Mouse (Mus musculus) MEL (cell line): Measurements from ENCODE around the gene Eva1b. TPM values are rescaled to one million over a fixed set of nuclear protein-coding genes. Genes with fewer than 3 reads are reported as not detected.

Source experiments
- DNase-seq: peaks from one replicate; pipeline ENCODE4 v3.0.0; 2011; ENCODE audit warnings: low read depth, low spot score
- H3K27ac ChIP-seq: 2 replicates; pipeline ENCODE4 v1.5.1; 2012; ENCODE audit warnings: low read depth, mild to moderate bottlenecking, control low read depth, low read length, moderate library complexity; ENCODE audit not compliant: control insufficient read depth
- H3K27me3 ChIP-seq, 2 experiments: fragments of 150-350 bp in 1 of 2; sonication (generic) in 1 of 2; 2 replicates each; pipeline ENCODE4 v1.6.1; 2012; ENCODE audit warnings: low read length in 2 of 2, mild to moderate bottlenecking in 2 of 2, improper control_type of control experiment in 1 of 2, moderate library complexity in 1 of 2; ENCODE audit not compliant: insufficient read depth in 2 of 2, control insufficient read depth in 1 of 2
- H3K36me3 ChIP-seq, 2 experiments: 2 replicates each; pipeline ENCODE4 v1.6.1; 2012 to 2014; ENCODE audit warnings: low read length in 2 of 2, improper control_type of control experiment in 1 of 2, inconsistent platforms in 1 of 2, mild to moderate bottlenecking in 1 of 2; ENCODE audit not compliant: insufficient read depth in 2 of 2, control insufficient read depth in 1 of 2
- H3K4me1 ChIP-seq, 2 experiments: fragments of 150-350 bp in 1 of 2; sonication (generic) in 1 of 2; 2 replicates each; pipeline ENCODE4 v1.6.1; 2012; ENCODE audit warnings: low read length in 2 of 2, improper control_type of control experiment in 1 of 2, mild to moderate bottlenecking in 1 of 2; ENCODE audit not compliant: insufficient read depth in 2 of 2, control insufficient read depth in 1 of 2
- H3K4me3 ChIP-seq, 2 experiments: fragments of 150-350 bp in 1 of 2; sonication (generic) in 1 of 2; 2 replicates each; pipeline ENCODE4 v1.5.1; 2012; ENCODE audit warnings: low read depth in 2 of 2, low read length in 2 of 2, mild to moderate bottlenecking in 2 of 2, moderate library complexity in 2 of 2, control low read depth in 1 of 2, improper control_type of control experiment in 1 of 2; ENCODE audit not compliant: control insufficient read depth in 1 of 2, insufficient read depth in 1 of 2
- H3K79me2 ChIP-seq: 2 replicates; pipeline ENCODE4 v1.6.1; 2012; ENCODE audit warnings: mild to moderate bottlenecking, low read length, moderate library complexity; ENCODE audit not compliant: control insufficient read depth, poor library complexity, insufficient read depth
- H3K9ac ChIP-seq: 2 replicates; pipeline ENCODE4 v1.6.1; 2012; ENCODE audit warnings: low read depth, mild to moderate bottlenecking, control low read depth, low read length, moderate library complexity; ENCODE audit not compliant: control insufficient read depth, poor library complexity, severe bottlenecking
- H3K9me3 ChIP-seq: fragments of 150-350 bp; sonication (generic); replicated peaks from 2 replicates; pipeline ENCODE4 v1.6.1; 2012; ENCODE audit warnings: mild to moderate bottlenecking, low read length, improper control_type of control experiment, moderate library complexity; ENCODE audit not compliant: insufficient read depth
- BHLHE40 ChIP-seq: IDR thresholded peaks from 2 replicates; pipeline ENCODE4 v1.6.1; 2012; ENCODE audit warnings: low read depth, mild to moderate bottlenecking, inconsistent platforms, low read length, improper control_type of control experiment, borderline replicate concordance
- CHD1 ChIP-seq: IDR thresholded peaks from 2 replicates; pipeline ENCODE4 v1.6.1; 2012; ENCODE audit warnings: low read depth, mild to moderate bottlenecking, inconsistent platforms, low read length, improper control_type of control experiment
- CHD2 ChIP-seq: IDR thresholded peaks from 2 replicates; pipeline ENCODE4 v1.6.1; 2011; ENCODE audit warnings: low read length, improper control_type of control experiment
- CTCF ChIP-seq, 3 experiments: IDR thresholded peaks in 2 of 3; conservative IDR thresholded peaks in 1 of 3; 2 replicates each; pipeline ENCODE4 v1.5.1; 2011 to 2012; ENCODE audit warnings: low read length in 3 of 3, low read depth in 2 of 3, mild to moderate bottlenecking in 2 of 3, improper control_type of control experiment in 1 of 3, inconsistent platforms in 1 of 3, mixed read lengths in 1 of 3, moderate library complexity in 1 of 3; ENCODE audit not compliant: control insufficient read depth in 1 of 3, insufficient read depth in 1 of 3, poor library complexity in 1 of 3, severe bottlenecking in 1 of 3
- E2F4 ChIP-seq: IDR thresholded peaks from 2 replicates; pipeline ENCODE4 v1.6.1; 2011; ENCODE audit warnings: low read depth, low read length, improper control_type of control experiment, borderline replicate concordance
- ELF1 ChIP-seq: IDR thresholded peaks from 2 replicates; pipeline ENCODE4 v1.6.1; 2014; ENCODE audit warnings: low read depth, mild to moderate bottlenecking, inconsistent platforms, low read length, improper control_type of control experiment, moderate library complexity
- ETS1 ChIP-seq: IDR thresholded peaks from 2 replicates; pipeline ENCODE4 v1.6.1; 2012; ENCODE audit warnings: low read depth, mild to moderate bottlenecking, inconsistent platforms, low read length, improper control_type of control experiment, moderate library complexity
- GABPA ChIP-seq: IDR thresholded peaks from 2 replicates; pipeline ENCODE4 v1.6.1; 2012; ENCODE audit warnings: low read depth, mild to moderate bottlenecking, inconsistent platforms, low read length, improper control_type of control experiment, moderate library complexity
- GATA1 ChIP-seq: IDR thresholded peaks from 2 replicates; pipeline ENCODE4 v1.6.1; 2011; ENCODE audit warnings: low read depth, low read length, improper control_type of control experiment
- HCFC1 ChIP-seq: IDR thresholded peaks from 2 replicates; pipeline ENCODE4 v1.6.1; 2012; ENCODE audit warnings: low read depth, mild to moderate bottlenecking, inconsistent platforms, low read length, improper control_type of control experiment, moderate library complexity
- JUND ChIP-seq: IDR thresholded peaks from 2 replicates; pipeline ENCODE4 v1.6.1; 2011; ENCODE audit warnings: low read depth, mild to moderate bottlenecking, improper control_type of control experiment, low read length
- MAFK ChIP-seq: IDR thresholded peaks from 2 replicates; pipeline ENCODE4 v1.6.1; 2011; ENCODE audit warnings: low read depth, mild to moderate bottlenecking, low read length, improper control_type of control experiment, borderline replicate concordance
- MAX ChIP-seq: IDR thresholded peaks from 2 replicates; pipeline ENCODE4 v1.6.1; 2011; ENCODE audit warnings: low read length, improper control_type of control experiment
- MAZ ChIP-seq: IDR thresholded peaks from 2 replicates; pipeline ENCODE4 v1.6.1; 2012; ENCODE audit warnings: low read depth, mild to moderate bottlenecking, inconsistent platforms, low read length, improper control_type of control experiment
- MEF2A ChIP-seq: IDR thresholded peaks from 2 replicates; pipeline ENCODE4 v1.6.1; 2014; ENCODE audit warnings: low read depth, mild to moderate bottlenecking, inconsistent platforms, low read length, improper control_type of control experiment; ENCODE audit not compliant: poor library complexity, insufficient replicate concordance, severe bottlenecking; ENCODE audit errors: extremely low read depth
- MXI1 ChIP-seq: IDR thresholded peaks from 2 replicates; pipeline ENCODE4 v1.6.1; 2011; ENCODE audit warnings: mild to moderate bottlenecking, low read depth, low read length, improper control_type of control experiment
- MYB ChIP-seq: IDR thresholded peaks from 2 replicates; pipeline ENCODE4 v1.6.1; 2011; ENCODE audit warnings: mild to moderate bottlenecking, low read depth, low read length, improper control_type of control experiment
- MYC ChIP-seq: IDR thresholded peaks from 2 replicates; pipeline ENCODE4 v1.6.1; 2011; ENCODE audit warnings: low read depth, mild to moderate bottlenecking, low read length, improper control_type of control experiment, moderate library complexity
- NELFE ChIP-seq: IDR thresholded peaks from 2 replicates; pipeline ENCODE4 v1.6.1; 2011; ENCODE audit warnings: low read depth, low read length, improper control_type of control experiment
- NRF1 ChIP-seq: IDR thresholded peaks from 2 replicates; pipeline ENCODE4 v1.6.1; 2014; ENCODE audit warnings: low read depth, mild to moderate bottlenecking, inconsistent platforms, low read length, improper control_type of control experiment, moderate library complexity; ENCODE audit not compliant: poor library complexity, insufficient read depth, severe bottlenecking
- POLR2A ChIP-seq, 2 experiments: IDR thresholded peaks; 2 replicates each; pipeline ENCODE4 v1.6.1; 2011 to 2012; ENCODE audit warnings: low read length in 2 of 2, mild to moderate bottlenecking in 2 of 2, control low read depth in 1 of 2, improper control_type of control experiment in 1 of 2, low read depth in 1 of 2, moderate library complexity in 1 of 2; ENCODE audit not compliant: control insufficient read depth in 1 of 2, insufficient read depth in 1 of 2, poor library complexity in 1 of 2
- POLR2AphosphoS2 ChIP-seq: IDR thresholded peaks from 2 replicates; pipeline ENCODE4 v1.6.1; 2011; ENCODE audit warnings: low read length, improper control_type of control experiment
- POLR2AphosphoS5 ChIP-seq: IDR thresholded peaks from 2 replicates; pipeline ENCODE4 v1.6.1; 2012; ENCODE audit warnings: low read depth, borderline replicate concordance, mild to moderate bottlenecking, inconsistent platforms, low read length, moderate library complexity, mixed read lengths
- RCOR1 ChIP-seq: IDR thresholded peaks from 2 replicates; pipeline ENCODE4 v1.6.1; 2012; ENCODE audit warnings: low read depth, mild to moderate bottlenecking, inconsistent platforms, low read length, improper control_type of control experiment
- SMC3 ChIP-seq: IDR thresholded peaks from 2 replicates; pipeline ENCODE4 v1.6.1; 2011; ENCODE audit warnings: low read depth, low read length, improper control_type of control experiment
- TAL1 ChIP-seq: IDR thresholded peaks from 2 replicates; pipeline ENCODE4 v1.6.1; 2012; ENCODE audit warnings: mild to moderate bottlenecking, inconsistent platforms, low read length, moderate library complexity, mixed read lengths
- TCF12 ChIP-seq: IDR thresholded peaks from 2 replicates; pipeline ENCODE4 v1.6.1; 2014; ENCODE audit warnings: low read depth, mild to moderate bottlenecking, inconsistent platforms, low read length, improper control_type of control experiment, moderate library complexity
- UBTF ChIP-seq: IDR thresholded peaks from 2 replicates; pipeline ENCODE4 v1.6.1; 2012; ENCODE audit warnings: low read depth, mild to moderate bottlenecking, inconsistent platforms, low read length, improper control_type of control experiment, moderate library complexity, borderline replicate concordance; ENCODE audit not compliant: insufficient read depth
- USF1 ChIP-seq: IDR thresholded peaks from 2 replicates; pipeline ENCODE4 v1.6.1; 2014; ENCODE audit warnings: low read depth, mild to moderate bottlenecking, inconsistent platforms, low read length, improper control_type of control experiment, moderate library complexity
- ZKSCAN1 ChIP-seq: IDR thresholded peaks from 2 replicates; pipeline ENCODE4 v1.6.1; 2012; ENCODE audit warnings: low read depth, mild to moderate bottlenecking, inconsistent platforms, low read length, improper control_type of control experiment, moderate library complexity
- ZMIZ1 ChIP-seq: IDR thresholded peaks from 2 replicates; pipeline ENCODE4 v1.6.1; 2012; ENCODE audit warnings: low read depth, mild to moderate bottlenecking, inconsistent platforms, low read length, improper control_type of control experiment, moderate library complexity
- ZNF384 ChIP-seq: IDR thresholded peaks from 2 replicates; pipeline ENCODE4 v1.6.1; 2012; ENCODE audit warnings: low read depth, mild to moderate bottlenecking, inconsistent platforms, low read length, improper control_type of control experiment
- polyA plus RNA-seq, 2 experiments: library from polyadenylated mRNA; stranded (reverse) in 1 of 2; unstranded in 1 of 2; fragments of >175 nt in 1 of 2; fragments of >200 nt in 1 of 2; gene quantifications; 2 replicates each; pipeline versions ENCODE4 v1.2.1 to v1.2.4; 2012; ENCODE audit warnings: low replicate concordance in 2 of 2, low read depth in 1 of 2; ENCODE audit not compliant: insufficient read length in 2 of 2, insufficient read depth in 1 of 2, missing spikeins in 1 of 2
- total RNA-seq: library from RNA; depleted of rRNA; stranded (reverse); fragments of 300-350 nt; gene quantifications from 2 replicates; pipeline ENCODE4 v1.2.3, GENCODE M21; 2012

Eva1b gene
- total and polyA plus RNA-seq, 3 experiments = 9.6 to 12.2 TPM; not detected in 1

- TF ChIP-seq GABPA (no peak), MYB (no peak), GATA1 (no peak)
Measured at GRCm38 (mm10) chr4:126102061-126102841, 45.3 kb upstream of the Eva1b start (continued).

- Histone ChIP-seq H3K9ac (peak overlapping the region; percentile 84), H3K4me3 (peak overlapping the region; percentile 58 to 71), H3K36me3 (peaks cover 0 to 39% of the 10 kb centered on the region in 2 experiments; a peak in 2 of 4 replicates), H3K9me3 (no peaks in the 10 kb centered on the region), H3K27me3 (no peaks in the 10 kb centered on the region), H3K27ac (peak overlapping the region; percentile 93), H3K4me1 (peaks cover 9 to 51% of the 10 kb centered on the region in 2 experiments), H3K79me2 (peaks cover 41% of the 10 kb centered on the region)
- peak; percentile 98 for DNase-seq
- TF ChIP-seq ZMIZ1 = peak; percentile 24
- no peak for TF ChIP-seq UBTF
- no peak; the same call in none of the 2 replicates for TF ChIP-seq NELFE
- no peak for TF ChIP-seq RCOR1
- TF ChIP-seq MAX = peak; percentile 80; the same call in 1 of the 2 replicates
- no peak for TF ChIP-seq SMC3
- TF ChIP-seq MXI1 = peak; percentile 88
- TF ChIP-seq ELF1 = peak; percentile 39; the same call in 1 of the 2 replicates
- no peak for TF ChIP-seq POLR2AphosphoS5
- TF ChIP-seq GABPA = peak; percentile 82
- no peak for TF ChIP-seq NRF1
- no peak for TF ChIP-seq MAZ
- no peak for TF ChIP-seq USF1
- TF ChIP-seq CHD1 = peak; percentile 87; the same call in 1 of the 2 replicates
- TF ChIP-seq TAL1 = no peak
- TF ChIP-seq MEF2A = no peak
- peak; percentile 70; the same call in 1 of the 2 replicates for TF ChIP-seq HCFC1
- no peak for TF ChIP-seq ZKSCAN1
- no peak for TF ChIP-seq GATA1
- TF ChIP-seq ZNF384 = no peak
- peak in 1 of 2 experiments; percentile 39; a peak in 2 of 4 replicates for TF ChIP-seq POLR2A (IDR thresholded peaks at IDR 0.05; ENCODE audit: control insufficient read depth in 1 of 2, insufficient read depth in 1 of 2, low read depth in 1 of 2, low read length in 2 of 2, poor library complexity in 1 of 2)
- peak; percentile 89 for TF ChIP-seq MYC
- TF ChIP-seq JUND = peak; percentile 95; the same call in 1 of the 2 replicates
- TF ChIP-seq POLR2AphosphoS2 = 0 out of 2 replicates have a peak, but pooled peaks have one; percentile 64
- peak; percentile 99 for TF ChIP-seq ETS1
- peak; percentile 69 for TF ChIP-seq BHLHE40
- TF ChIP-seq CHD2 = no peak
- no peak for TF ChIP-seq MYB
- TF ChIP-seq MAFK = peak; percentile 77; the same call in 1 of the 2 replicates
- no peak for TF ChIP-seq CTCF (IDR thresholded peaks at IDR 0.05 in 2 of 3, conservative IDR thresholded peaks at IDR 0.05 in 1 of 3; ENCODE audit: control insufficient read depth in 1 of 3, insufficient read depth in 1 of 3, low read depth in 2 of 3, low read length in 3 of 3, poor library complexity in 1 of 3, severe bottlenecking in 1 of 3)
- peak; percentile 58 for TF ChIP-seq TCF12
- TF ChIP-seq E2F4 = 0 out of 2 replicates have a peak, but pooled peaks have one; percentile 8
Measured at GRCm38 (mm10) chr4:126103057-126103581, 44.4 kb upstream of the Eva1b start.
